Mouse (Mus musculus): ENCODE data around the gene Vdac2. TPM values are rescaled to one million over a fixed set of nuclear protein-coding genes. Genes with fewer than 3 reads are reported as not detected.

Gene Vdac2
- polyA plus RNA-seq, 1 experiment: 276 TPM

DNA sequence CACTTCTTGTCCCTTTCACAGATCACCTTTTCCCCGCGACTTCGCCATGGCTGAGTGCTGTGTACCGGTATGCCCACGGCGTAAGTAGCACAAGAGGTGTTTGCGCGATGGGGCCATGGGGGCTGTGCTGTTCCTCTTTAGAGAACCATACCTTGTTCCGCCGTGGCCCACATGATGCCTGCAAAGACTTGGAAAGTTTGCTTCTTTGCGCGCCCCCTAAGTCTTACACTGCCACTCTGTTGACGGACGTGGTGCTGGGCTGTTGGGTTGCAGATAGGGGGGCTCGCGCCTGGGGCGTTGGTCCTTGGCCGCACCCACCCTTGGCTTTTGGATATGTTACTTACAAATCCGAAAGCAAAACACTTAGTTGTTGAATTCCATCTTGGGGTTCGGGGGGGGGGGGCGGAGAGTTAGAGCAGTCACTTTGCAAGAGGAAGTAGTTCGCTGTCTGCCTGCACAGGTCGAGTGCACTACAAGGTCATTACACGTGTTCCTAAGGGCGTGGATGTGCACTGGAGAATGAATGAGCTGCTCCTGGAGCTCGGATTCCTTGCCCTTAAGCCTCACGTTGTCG, 6.9 kb downstream of the Vdac2 start:
- H3K4me3 ChIP-seq (ENCODE audit: insufficient read depth, low read depth, low read length): peak overlapping the region; percentile 87
- peak overlapping the region; percentile 99 for H3K27ac ChIP-seq (replicated peaks; ENCODE audit: low read depth, low read length)
- H3K4me1 ChIP-seq (ENCODE audit: control insufficient read depth, insufficient read depth, insufficient read length, low read length): peaks cover 13% of the 10 kb centered on the region; the same call in 1 of the 2 replicates

DNA sequence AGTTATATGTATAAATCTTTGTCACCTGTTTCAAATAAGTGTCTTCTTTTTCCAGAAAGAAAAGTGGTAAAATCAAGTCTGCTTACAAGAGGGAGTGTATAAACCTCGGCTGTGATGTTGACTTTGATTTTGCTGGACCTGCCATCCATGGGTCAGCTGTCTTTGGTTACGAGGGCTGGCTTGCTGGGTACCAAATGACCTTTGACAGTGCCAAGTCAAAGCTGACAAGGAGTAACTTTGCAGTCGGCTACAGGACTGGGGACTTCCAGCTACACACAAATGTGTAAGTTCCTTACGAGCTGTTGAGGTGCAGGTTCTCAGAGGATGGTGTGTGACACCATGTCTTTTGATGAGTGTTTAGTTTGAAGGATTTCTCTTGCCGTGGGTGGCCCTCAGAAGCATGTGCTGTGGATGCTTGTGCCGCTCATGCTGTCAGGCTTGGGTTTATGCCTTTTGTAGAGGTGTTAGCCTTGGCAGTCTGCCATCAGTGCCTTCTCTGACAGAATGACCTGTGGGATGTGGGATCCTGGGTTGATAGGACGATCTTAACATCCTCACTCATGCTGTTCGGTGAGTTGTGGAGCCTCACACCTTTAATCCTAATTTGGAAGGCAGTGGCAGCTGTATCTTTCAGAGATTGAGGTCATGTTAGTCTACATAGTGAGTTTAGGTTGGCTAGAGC, 13.4 kb downstream of the Vdac2 start:
- H3K4me1 ChIP-seq (ENCODE audit: control insufficient read depth, insufficient read depth, insufficient read length, low read length): peaks cover 2% of the 10 kb centered on the region; the same call in 1 of the 2 replicates
- no peak overlapping the region for H3K4me3 ChIP-seq (ENCODE audit: insufficient read depth, low read depth, low read length)
- H3K27ac ChIP-seq (replicated peaks; ENCODE audit: low read depth, low read length): no peak overlapping the region

DNA sequence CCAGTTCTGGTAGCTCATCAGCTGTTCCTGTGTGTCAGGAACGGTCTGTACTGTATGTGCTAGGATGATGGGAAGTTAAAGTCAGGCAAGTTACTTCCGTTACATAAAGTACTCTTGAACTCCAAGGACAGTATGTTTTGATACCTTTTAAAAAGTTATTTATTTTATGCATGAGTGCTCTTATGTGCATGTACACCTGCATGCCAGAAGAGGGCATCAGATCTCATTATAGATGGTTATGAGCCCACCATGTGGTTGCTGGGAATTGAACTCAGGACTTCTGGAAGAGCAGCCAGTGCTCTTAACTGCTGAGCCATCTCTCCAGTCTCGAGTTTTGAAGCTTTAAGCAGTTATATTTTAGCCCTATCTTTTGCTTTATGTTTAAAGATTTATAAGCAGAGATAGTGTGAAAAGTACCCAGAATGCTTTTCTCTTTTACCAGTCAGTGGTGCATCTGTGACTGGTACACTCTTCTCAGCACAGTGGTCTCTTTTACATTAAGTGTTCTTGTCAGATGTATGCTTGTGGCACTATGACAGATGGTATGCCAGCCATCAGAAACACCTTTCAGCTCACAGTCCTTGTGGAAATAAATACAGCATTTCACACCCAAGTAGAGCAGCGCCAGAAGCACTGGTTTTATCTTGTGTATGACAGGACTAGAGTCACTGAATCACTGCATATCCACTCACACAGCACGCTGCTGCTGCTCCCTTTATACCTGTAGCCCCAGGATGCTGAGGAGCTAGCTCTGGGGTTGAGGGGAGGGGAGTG, 17.0 kb downstream of the Vdac2 start:
- Histone ChIP-seq H3K4me3 (ENCODE audit: insufficient read depth, low read depth, low read length) (no peak overlapping the region), H3K27ac (replicated peaks; ENCODE audit: low read depth, low read length) (no peak overlapping the region), H3K4me1 (ENCODE audit: control insufficient read depth, insufficient read depth, insufficient read length, low read length) (no peaks in the 10 kb centered on the region)

DNA sequence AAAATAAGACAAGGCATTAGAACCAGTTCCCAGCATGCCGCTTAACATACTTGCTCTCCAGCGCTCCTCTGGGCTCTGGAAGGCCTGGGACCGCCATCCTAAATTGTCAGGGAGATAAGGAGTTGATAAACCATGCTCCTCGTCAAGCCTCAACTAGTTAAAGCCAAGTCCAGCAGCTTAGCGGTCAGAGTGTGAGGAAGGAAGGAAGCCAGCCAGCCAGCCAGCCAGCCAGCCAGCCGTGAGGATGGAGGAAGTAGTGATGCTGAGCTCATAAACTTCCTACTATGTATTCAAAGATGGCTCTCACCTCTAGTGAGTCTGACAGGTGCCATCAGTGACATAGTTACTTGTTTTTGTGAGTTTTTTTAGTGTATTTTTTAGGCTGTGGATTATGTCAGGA, 18.2 kb downstream of the Vdac2 start:
- Histone ChIP-seq H3K27ac (replicated peaks; ENCODE audit: low read depth, low read length) (peak overlapping the region; percentile 5; the same call in 1 of the 2 replicates), H3K4me1 (ENCODE audit: control insufficient read depth, insufficient read depth, insufficient read length, low read length) (no peaks in the 10 kb centered on the region), H3K4me3 (ENCODE audit: insufficient read depth, low read depth, low read length) (no peak overlapping the region)

DNA sequence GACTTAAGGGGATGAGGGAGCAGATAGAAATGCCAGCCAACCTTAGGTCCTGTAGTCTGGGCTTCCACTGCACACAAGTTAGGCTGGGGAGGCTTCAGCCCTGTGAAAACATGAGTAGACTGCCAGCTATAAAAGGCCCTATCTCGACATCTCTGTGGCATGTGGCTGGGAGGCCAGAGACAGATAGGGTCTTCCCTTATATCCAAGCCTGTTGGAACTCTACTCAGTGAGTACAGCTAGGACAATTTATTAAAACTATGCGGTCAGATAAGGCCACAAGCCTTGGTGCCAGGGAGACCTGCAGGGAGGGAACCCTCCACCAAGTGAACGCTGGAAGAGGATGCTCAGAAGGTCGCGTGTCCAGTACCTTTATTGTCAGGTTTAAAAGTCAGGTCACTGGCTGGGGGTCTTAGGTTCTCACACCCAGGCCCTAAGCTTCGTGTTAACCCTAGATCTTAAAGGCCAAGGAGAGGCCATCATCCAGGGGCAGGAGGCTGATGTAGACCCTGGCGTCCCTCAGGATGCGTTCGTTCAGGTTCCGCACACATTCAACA, 21.9 kb downstream of the Vdac2 start:
- Histone ChIP-seq H3K4me1 (ENCODE audit: control insufficient read depth, insufficient read depth, insufficient read length, low read length) (0 out of 2 replicates have a peak, but pooled peaks cover under 1% of the 10 kb centered on the region), H3K4me3 (ENCODE audit: insufficient read depth, low read depth, low read length) (peak overlapping the region; percentile 20), H3K27ac (replicated peaks; ENCODE audit: low read depth, low read length) (no peak overlapping the region)

DNA sequence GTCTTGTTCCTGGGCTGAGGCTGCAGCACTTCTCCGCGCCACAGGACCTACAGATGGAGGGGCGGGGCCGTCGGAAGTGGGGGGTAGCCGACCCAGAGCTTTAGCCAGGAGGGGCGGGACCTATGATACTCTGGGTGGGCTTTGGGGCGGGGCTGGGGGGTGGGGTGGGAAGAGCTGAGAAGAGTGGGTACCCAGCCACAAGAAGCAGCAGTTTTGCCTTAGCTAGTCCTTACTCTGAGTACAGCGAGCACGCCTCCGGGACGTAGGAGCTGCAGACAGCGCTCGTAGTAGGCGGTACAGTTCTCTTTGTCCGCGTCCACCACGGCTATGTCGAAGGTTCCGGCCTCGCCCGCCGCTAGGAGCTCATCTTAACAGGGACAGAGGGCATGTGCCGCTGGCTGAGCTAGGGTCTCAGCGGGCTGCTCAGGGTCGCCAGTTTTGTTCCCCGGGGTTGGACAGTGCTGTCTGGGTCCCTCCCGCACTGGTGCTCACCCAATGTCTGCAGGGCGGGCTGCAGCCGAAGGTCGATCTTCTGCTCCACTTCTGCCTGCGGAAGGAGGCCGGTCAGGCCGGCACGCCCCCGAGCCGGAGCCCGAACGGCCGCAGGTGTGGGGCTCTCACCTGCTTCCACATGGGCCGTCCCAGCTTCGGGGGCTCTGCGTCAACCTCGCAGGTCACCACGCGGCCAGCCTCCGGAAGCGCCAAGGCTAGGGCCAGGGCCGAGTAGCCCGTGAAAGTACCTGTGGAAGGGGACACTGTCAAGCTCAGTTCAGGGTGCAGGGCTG, 22.5 kb downstream of the Vdac2 start:
- H3K4me1 ChIP-seq (ENCODE audit: control insufficient read depth, insufficient read depth, insufficient read length, low read length): peaks cover 7% of the 10 kb centered on the region; the same call in 1 of the 2 replicates
- H3K4me3 ChIP-seq (ENCODE audit: insufficient read depth, low read depth, low read length): peak overlapping the region; percentile 68
- peak overlapping the region; percentile 27; the same call in 1 of the 2 replicates for H3K27ac ChIP-seq (replicated peaks; ENCODE audit: low read depth, low read length)

DNA sequence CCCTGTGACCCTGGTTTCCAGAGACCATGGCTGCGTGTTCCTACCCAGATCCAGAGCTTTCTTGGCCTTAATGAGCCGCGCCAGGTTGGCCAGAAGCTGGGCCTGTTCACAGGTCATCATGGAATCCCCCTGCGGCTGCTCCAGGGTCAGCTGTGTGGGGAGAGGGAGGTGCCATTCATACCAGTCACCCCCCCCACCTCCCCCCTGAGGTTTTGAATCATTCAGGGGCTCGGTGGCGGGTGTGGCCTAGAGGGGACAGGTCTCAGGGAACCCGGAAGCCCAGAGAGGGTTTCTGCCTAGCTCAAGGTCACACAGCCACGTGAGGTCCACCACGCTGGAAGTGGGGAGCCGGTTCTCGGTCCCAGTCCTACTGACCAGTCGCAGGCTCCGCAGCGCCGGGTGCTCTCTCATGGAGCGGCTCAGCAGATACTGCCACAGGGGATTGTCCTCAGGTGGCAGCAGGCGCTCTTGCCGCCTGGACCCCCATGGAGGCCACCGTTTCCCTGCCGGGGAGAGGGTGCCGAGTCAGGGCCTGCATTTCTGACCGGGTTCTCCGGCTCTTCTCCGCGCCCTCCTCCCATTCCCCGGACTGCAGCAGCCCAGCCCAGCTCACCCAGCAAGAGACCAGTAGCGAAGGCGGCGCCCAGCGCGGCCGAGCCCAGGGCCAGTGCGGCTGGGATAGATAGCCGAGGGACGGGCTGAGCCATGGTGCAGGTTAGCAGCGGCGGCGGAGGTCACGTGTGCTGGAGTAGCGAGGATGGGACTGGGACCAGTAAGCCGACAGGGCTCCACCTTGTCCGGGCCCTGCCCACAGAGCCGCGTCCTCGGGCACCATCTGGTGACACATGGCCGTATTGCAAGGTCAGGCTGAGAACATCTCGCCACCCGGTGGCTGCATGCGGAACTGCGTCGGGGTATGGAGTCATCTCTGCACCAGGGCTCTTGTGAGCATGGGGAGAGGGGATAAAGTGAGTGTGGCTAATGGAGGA, 23.4 kb downstream of the Vdac2 start, which contains the start of gene Comtd1:
Gene Comtd1 (minus strand): TSS at position 812 of the 989 bp plus-strand sequence.
- Histone ChIP-seq H3K27ac (replicated peaks; ENCODE audit: low read depth, low read length) (peak within 1 kb of the TSS; percentile 27), H3K4me3 (ENCODE audit: insufficient read depth, low read depth, low read length) (peak within 1 kb of the TSS; percentile 68), H3K4me1 (ENCODE audit: control insufficient read depth, insufficient read depth, insufficient read length, low read length) (peaks cover 9% of the 10 kb centered on the region; the same call in 1 of the 2 replicates)

DNA sequence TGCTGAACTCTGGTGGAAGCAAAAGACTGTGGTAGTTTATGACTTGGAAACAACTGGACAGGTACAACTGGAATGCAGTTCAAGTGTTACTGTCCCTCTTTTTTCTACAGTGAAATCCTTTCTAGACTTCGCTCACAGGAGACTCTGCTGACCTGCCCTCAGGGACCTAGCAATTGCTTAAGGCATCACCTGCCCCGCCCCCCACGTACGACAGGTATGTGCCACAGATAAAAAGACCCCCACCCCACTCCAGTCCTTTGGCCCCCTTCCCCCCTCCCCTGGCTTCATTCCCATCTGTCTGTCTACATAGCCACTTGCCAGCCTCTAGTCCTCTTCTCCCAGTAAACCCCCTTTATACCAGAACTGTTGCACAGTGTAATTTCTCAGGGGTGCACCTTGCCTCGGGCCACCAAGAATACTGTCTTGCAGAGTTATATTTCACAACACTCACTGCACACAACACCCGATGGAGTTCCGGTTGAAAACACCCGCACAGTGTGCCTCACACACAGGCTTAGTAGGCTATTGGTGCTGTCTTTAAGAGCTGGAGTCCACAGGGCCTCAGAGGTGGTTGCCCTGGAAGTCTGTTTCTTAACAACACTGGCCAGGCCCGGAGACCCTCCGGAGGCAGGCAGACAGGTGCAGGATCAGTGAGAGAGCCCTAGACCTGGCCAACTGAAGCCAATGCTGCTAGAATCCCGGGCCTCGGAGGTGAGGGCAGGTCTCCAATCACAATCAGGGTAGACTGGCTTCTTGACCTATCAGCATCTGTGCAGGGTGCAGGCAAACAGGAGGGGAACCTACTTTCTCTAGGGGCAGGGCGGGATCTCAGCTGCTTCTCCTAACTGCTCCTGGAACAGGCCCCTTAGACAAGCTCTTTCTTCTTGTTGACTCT, 24.7 kb downstream of the Vdac2 start:
- peaks cover 15% of the 10 kb centered on the region; the same call in 1 of the 2 replicates for H3K4me1 ChIP-seq (ENCODE audit: control insufficient read depth, insufficient read depth, insufficient read length, low read length)
- no peak overlapping the region for H3K27ac ChIP-seq (replicated peaks; ENCODE audit: low read depth, low read length)
- H3K4me3 ChIP-seq (ENCODE audit: insufficient read depth, low read depth, low read length): no peak overlapping the region

DNA sequence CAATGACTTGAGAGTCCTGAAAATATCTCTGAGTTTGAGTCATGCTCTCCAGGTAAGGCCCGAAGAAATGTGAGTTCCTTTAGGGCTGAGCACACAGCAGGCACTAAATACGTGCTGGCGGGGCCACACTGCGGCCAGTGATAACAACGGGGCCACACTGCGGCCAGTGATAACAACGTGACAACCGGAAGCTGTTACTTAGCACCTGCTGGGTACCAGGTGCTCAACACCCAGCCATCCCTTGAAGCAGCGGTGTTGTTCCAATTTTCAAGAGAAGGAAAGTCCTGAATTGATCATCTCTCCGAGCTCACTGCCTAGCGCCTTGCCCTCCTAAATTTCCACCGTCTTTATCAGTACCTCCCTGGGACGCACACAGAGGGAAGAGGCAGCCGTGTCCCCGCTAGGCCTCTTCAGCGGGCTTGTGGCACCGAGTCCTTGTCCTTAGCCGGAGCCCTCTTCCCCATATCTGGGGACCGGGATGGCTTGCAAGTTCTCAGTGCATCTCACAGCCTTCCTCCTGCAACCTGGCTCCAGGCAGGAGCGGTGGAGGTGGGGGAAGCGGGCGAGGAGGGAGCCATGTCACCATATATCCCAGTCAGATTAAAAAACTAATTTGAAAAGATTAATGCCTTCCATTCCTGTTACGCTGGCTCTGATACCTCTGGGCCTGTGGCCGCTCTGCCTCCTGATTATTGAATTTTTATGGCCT, 25.5 kb downstream of the Vdac2 start:
- Histone ChIP-seq H3K4me1 (ENCODE audit: control insufficient read depth, insufficient read depth, insufficient read length, low read length) (peaks cover 15% of the 10 kb centered on the region; the same call in 1 of the 2 replicates), H3K4me3 (ENCODE audit: insufficient read depth, low read depth, low read length) (no peak overlapping the region), H3K27ac (replicated peaks; ENCODE audit: low read depth, low read length) (no peak overlapping the region)

DNA sequence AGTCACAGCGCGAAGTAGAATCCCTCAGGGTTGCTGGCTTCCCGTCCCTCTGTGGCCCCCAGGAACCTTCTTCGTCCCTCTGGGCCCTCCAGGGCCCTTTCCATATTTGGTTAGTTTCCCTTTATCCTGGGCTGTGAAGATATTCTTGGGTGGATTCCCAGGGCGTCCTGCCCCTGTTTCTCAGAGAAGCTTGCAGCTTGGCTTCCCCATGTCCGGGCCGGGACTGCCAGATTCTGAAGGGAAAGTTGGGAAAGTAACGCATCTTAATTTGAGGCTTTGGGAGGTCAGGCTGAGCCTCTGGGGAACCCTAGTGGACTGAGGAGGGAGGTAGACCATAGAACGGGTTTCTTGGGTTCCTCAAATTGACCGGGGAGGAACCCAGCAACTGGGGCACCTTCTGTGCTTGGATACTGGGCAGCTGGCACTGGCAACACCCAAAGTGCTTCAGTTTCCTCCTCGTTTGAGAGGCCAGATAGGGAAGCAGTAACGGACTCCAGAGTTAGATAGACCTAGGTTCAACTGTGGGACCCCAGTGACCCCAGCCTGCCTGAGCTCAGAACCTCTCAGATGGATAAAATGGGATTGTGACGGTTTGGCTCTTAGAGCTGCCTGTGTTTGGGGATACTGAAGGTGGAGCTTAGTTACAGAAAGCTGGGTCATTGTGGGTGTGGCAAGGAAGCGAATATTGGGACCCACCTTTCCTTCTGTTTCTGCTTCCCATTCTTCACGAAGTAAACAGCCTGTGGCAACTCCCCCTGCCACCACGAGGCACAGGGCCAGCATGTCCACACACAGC, 27.2 kb downstream of the Vdac2 start:
- Histone ChIP-seq H3K27ac (replicated peaks; ENCODE audit: low read depth, low read length) (peak overlapping the region; percentile 43), H3K4me1 (ENCODE audit: control insufficient read depth, insufficient read depth, insufficient read length, low read length) (peaks cover 15% of the 10 kb centered on the region; the same call in 1 of the 2 replicates), H3K4me3 (ENCODE audit: insufficient read depth, low read depth, low read length) (no peak overlapping the region)

DNA sequence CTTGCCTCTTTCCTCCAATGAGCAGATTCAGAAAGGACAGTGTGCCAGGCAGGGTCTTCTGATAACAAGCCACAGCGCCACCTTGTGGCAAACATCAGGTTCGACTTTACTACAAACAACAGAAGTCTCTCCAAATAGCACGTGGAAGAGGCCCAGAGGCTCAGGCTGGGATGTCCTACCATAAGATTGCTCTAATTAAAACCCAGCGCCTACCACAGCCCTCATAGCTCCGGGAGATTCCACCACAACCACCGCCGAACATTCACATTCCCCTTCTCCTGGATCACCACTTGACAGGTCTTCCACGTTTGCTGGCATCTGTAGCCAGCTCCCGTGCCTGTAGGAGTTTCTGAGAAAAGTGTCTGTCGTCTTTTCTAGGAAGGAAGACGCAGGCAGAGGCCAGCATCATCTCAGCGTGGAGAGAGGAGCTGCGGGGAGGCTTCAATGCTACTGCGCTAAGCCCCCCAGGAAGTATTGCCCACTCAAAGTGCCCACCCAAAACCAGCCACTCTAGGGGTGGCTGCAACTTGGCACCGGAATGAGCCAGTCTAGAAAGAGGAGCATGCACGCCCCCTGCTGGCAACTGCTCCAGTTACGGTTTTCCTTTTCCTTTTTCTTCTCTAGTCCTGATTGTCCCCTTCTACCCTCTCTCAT, 28.5 kb downstream of the Vdac2 start:
- H3K4me3 ChIP-seq (ENCODE audit: insufficient read depth, low read depth, low read length): peak overlapping the region; percentile 9; the same call in 1 of the 2 replicates
- no peak overlapping the region for H3K27ac ChIP-seq (replicated peaks; ENCODE audit: low read depth, low read length)

More for the DNA sequence above, 28.5 kb downstream of the Vdac2 start:
- H3K4me1 ChIP-seq (ENCODE audit: control insufficient read depth, insufficient read depth, insufficient read length, low read length): peaks cover 15% of the 10 kb centered on the region; the same call in 1 of the 2 replicates

Measured in brown adipose tissue, adult 24 weeks (tissue).